Mouse (Mus musculus) brain, adult 2 months (tissue): ENCODE data around the gene Tomm22.

Experiments
- DNase-seq: peaks from one replicate; pipeline ENCODE4 v3.0.0; 2011; ENCODE audit warnings: low read depth, low spot score

Tomm22 gene

DNA sequence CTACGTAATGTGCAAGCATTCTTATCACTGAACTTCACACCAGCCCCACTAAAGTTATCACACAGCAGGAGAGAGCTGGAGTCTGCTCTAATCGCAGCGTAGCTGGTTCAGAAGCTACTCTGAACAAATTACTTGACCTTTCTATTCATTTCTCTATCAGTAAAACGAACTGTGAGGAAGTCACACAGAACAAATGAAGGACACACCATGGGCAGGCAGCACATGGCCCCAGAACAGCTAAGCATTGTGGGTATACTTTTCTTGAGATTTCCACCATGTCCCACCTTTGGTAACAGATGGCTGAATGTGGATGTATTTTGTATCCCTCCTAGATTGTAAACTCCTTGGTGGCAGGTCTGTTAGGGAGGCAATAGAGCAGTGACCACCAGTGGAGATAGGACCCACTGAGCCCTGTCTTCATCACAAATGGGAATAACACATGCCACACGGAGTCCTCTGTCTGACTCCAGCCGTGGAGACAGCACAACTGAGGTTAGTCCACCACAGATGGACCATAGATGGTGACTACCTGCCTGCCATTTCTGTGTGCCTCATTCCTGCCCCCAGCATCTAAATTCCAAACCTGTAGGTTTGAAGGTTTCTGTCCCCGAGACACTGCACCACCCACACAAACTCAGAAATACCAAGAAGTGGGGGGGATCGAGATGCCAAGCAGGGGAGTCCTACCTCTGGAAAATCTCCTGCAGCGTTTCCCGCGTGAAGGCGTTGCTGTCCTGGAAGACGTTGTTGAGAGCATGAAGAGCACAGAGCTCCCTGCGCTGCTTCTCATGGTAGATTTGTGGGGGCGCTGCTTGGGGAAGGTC, 15.6 kb downstream of the Tomm22 start:
- DNase-seq: peak; percentile 45

- DNase-seq: peak; percentile 58
Observed at GRCm38 (mm10) chr15:79687175-79687574, 16.5 kb downstream of the Tomm22 start.

DNA sequence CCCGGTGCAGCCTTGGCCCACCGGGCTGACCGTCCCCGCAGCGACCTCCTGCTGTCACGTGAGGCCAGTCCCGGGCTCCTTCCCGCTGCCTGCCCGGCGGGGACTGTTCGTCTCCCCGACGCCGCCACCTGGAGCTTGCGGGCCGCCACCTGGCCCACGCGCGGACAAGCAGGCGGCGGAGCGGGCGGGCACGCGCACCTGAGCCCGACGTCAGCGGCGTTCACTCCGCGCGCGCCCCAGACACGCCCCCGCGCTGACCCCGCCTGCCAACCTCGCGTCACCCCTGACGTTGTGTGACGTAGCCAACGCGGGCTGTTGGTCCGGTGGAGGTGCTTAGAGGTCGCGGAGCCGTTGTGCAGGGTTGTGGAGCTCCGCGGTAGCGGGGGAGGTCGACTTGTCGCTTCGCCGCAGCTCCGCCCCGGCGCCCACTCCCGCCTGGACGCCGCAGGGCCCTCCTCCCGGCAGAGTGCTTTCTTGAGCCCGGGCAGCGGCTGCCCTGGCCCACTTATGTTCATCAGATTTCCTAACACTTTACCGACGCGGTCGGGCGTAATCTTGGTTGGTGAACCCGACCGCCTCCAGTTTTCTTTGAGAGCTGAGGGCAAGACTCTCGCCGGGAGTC, 17.1 kb downstream of the Tomm22 start, which contains the start of gene Josd1:
Gene Josd1, minus strand, starts transcription at position 274 of the 622 bp plus-strand sequence.
- peak; percentile 98 for DNase-seq

DNA sequence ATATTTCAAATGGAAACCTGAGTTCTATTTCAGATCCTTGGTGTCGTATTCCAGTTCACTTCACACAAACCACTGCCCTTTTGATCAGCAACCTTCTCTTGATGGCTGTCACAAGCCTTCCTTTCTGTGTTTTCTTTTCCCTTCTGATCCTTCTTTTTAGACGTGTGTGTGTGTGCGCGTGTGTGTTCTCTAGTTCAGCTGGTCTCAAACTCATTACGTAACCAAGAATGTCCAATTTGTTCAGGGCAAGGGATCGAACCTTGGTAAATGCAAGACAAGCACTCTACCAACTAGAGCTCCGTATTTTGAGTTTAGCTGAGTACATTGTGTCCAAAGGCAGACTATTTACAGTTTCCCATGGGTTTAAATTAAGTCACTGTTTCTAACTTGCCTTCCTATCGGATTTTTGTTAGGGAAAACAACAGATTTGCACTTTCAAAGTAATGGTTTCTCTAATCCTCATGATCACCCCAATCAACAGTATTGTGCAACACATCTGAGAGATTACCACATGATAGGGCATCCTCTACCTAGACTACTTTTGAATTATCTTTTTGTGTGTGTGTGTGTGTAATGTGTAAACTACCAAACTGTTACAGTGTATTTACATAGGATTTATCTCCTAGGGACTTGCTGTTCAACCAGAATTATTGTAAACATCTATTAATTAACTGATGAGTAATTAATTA, 17.8 kb downstream of the Tomm22 start:
- no peak for DNase-seq

DNA sequence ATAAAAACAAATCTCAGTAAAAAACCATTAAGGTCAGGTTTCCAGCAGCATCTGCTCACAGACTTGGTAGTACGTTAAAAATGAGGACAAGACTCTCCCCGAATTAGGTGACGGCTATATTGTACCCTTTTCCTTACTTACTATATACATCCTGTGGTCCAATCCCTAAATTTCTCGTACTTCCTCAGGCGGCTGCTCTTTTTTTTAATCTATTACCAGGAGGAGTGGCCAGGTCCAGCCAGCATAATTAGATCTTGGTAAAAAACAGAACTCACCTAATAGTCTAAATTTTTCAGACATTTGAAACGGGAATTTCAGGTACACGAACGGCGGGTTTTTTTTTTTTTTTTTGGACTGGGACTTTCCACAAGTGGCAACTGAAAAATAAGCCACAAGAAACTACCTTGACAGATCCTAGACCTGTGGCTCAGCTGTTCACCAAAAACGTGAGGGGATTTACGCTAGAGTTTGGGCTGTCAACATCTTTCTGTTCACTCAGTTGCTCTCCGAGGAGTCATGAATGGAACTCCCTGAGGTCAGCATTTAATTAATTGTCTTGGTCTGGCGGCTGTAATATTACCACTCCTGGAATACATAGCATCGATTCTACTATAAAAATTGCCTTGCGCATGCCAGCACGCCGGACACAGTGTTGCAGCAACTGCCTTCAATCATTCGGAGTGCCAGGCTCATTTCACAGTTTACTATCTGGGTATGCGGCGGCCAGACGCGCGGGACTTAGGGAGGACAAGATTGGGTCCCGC, 19.2 kb downstream of the Tomm22 start:
- DNase-seq: no peak

DNA sequence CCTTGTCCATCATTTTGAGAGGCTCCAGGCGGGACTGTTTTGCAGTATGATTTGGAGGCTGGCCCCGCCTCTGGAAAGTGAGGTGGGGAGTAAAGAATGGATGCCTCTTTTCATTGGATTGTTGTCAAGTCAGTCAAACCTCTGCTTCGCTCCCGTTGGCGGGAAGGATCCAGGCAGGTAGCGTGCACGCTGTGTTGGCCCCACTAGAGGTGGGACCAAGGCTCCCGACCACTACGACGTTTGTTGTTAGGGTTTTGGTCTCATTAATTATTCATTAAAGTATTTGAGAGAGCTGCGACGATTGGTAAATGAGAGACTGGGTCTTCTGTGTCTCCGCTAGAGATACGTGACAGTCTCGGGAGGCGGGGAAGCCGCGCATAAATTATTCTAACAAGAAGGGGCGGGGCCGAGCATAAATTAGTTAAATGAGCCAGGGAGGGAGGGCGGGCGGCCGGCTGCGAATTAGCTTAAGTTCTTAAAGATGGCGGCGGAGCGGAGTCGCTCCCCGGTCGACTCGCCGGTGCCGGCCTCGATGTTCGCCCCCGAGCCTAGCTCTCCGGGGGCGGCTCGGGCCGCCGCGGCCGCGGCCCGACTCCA, 19.9 kb downstream of the Tomm22 start, which contains the start of gene Gtpbp1:
Gene Gtpbp1, plus strand, starts transcription at position 420 of the 597 bp plus-strand sequence.
- DNase-seq: peak; percentile 100

- no peak for DNase-seq
Observed at GRCm38 (mm10) chr15:79691023-79691508, 20.4 kb downstream of the Tomm22 start.

GRCm38 (mm10) chr15:79692334-79692733, 21.7 kb downstream of the Tomm22 start:
- no peak for DNase-seq

DNA sequence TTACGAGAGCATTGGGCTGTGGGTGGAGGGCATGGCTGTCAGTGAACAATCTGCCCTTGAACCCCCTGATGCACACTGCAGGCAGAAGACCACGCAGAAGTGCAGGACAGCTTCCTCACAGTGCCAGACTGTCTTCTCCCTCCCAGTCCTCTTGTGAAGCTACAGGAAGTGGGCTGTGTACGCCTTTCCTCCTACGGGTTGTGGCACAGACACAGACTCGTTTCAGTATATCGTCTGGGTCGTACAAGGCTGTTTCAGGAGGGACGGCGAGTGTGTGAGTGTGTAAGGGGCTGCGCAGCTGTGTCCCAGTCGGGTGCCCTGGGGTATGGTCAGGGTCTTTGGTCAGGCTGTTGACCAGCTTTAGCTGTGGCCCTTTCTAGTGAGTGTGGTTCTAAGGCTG, 23.1 kb downstream of the Tomm22 start:
- DNase-seq: peak; percentile 45

- DNase-seq: no peak
Observed at GRCm38 (mm10) chr15:79694512-79694911, 23.9 kb downstream of the Tomm22 start.

DNA sequence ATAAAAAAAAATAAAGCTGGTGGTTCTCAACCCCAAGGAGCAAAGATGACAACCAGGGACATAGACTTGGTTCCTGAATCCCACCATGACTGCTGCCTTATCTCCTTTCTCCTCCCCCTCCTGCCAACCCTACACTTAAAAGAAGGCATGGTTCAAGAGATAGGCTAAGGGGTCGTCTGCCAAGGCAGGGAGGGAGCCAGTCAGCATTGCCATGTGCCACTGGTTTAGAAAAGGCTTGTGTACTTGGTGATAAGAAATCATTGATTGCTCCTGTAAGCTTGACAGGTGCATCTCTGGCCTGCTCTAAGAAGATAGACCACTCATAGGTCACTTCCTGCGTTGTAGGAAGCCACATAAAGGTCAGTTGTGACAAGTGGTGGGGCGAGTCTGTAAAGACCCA, 24.9 kb downstream of the Tomm22 start:
- DNase-seq: no peak

GRCm38 (mm10) chr15:79696508-79696907, 25.8 kb downstream of the Tomm22 start:
- no peak for DNase-seq

GRCm38 (mm10) chr15:79697011-79697410, 26.4 kb downstream of the Tomm22 start:
- DNase-seq: peak; percentile 83

- DNase-seq: no peak
Observed at GRCm38 (mm10) chr15:79697558-79698187, 27.0 kb downstream of the Tomm22 start.

DNA sequence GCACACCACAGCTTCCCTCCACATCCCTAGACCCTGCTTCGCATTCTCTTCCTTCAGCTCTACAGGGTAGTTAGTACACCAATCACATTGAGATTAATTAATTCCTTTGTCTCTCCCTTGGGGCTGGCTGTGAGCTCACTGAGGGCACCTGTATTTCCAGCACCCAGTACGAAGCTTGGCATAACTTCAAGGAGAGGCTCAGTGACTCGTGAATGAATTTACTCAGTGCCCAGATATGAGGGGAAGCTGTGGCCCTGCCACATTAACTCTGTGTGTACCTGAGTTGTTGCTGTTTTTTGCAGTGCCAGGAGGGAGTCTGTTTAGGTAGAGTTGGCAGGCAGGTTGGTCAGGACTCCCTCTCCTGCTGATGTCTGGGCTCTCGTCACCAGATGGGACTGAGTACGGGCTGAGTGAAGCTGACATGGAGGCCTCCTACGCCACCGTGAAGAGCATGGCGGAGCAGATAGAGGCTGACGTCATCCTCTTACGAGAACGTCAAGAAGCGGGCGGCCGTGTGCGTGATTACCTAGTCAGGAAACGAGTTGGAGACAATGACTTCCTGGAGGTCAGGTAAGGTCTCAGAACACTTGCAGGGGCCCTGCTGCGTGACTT, 36.0 kb downstream of the Tomm22 start:
- peak; percentile 71 for DNase-seq

GRCm38 (mm10) chr15:79708229-79708822, 37.7 kb downstream of the Tomm22 start:
- peak; percentile 53 for DNase-seq

- peak; percentile 85 for DNase-seq
Observed at GRCm38 (mm10) chr15:79715646-79716045, 45.0 kb downstream of the Tomm22 start.

DNA sequence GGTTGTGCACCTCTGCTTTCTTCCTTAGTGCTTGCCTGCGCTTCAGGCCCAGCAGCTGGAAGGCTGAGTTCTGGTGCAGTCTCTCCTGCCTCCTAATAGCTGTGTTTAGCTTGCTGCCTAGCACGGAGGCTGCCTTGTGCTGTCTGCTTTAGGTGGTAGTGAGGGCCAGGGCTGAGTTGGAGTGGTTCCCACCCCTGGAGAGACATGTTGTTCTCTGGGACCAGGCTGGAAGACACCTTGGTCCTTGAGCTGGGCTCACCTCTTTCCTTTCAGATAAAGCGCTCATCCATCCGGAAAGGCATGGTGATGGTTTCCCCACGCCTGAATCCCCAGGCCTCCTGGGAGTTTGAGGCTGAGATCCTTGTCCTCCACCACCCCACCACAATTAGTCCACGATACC, 46.0 kb downstream of the Tomm22 start:
- DNase-seq: peak; percentile 67

- no peak for DNase-seq
Observed at GRCm38 (mm10) chr15:79720267-79720666, 49.6 kb downstream of the Tomm22 start.

DNA sequence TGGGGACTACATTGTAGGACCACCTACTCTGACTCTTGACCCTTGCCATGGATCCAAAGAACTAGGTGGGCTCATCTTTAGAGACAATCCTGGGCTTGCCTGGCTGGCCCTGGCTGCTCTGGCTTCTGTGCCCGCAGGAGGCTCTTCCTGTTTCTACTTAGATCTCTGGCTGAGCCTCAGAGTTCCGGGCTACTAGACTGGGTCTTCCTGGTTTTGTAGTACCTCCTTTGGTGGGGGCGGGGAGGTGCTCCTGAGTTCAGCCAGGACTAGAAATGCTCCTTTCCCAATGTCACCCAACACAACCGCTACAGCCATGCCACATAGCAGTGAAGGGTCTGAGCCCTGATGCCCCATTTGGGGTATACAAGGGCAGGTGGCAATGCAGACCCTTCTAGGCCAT, 50.1 kb downstream of the Tomm22 start:
- DNase-seq: no peak
